Mouse (Mus musculus): ENCODE results near the gene 4930435E12Rik. TPM values are rescaled to one million over a fixed set of nuclear protein-coding genes. Genes with fewer than 3 reads are reported as not detected.

4930435E12Rik gene
- not detected in 2 replicates for polyA plus RNA-seq (2012; rRNA removed)

GRCm38 (mm10) chr16:38828649-38829048 lies at the start of gene 4930435E12Rik:
Gene 4930435E12Rik, minus strand, starts transcription at chr16:38828749.

GRCm38 (mm10) chr16:38800091-38800490 lies 28.5 kb downstream of the 4930435E12Rik start, which contains the start of gene Upk1b:
Gene Upk1b, minus strand, starts transcription at chr16:38800328.

Other genes with a start within 250 kb of the 4930435E12Rik start
- 0.95 and 0.96 TPM in 2 replicates for gene Arhgap31, start 115.5 kb downstream of the 4930435E12Rik start, polyA plus RNA-seq (2012; rRNA removed)
- 1.6 TPM in 2 replicates for gene B4galt4, start 86.5 kb downstream of the 4930435E12Rik start, polyA plus RNA-seq (2012; rRNA removed)
- gene Upk1b, start 28.4 kb downstream of the 4930435E12Rik start, polyA plus RNA-seq (2012; rRNA removed): 0.75 and 1.1 TPM in 2 replicates
- 0.17 and 0.21 TPM in 2 replicates for gene Igsf11, start 63.9 kb upstream of the 4930435E12Rik start, polyA plus RNA-seq (2012; rRNA removed)